32 mouse cellular contexts compared by ENCODE assay signal in the genomic region with DNA sequence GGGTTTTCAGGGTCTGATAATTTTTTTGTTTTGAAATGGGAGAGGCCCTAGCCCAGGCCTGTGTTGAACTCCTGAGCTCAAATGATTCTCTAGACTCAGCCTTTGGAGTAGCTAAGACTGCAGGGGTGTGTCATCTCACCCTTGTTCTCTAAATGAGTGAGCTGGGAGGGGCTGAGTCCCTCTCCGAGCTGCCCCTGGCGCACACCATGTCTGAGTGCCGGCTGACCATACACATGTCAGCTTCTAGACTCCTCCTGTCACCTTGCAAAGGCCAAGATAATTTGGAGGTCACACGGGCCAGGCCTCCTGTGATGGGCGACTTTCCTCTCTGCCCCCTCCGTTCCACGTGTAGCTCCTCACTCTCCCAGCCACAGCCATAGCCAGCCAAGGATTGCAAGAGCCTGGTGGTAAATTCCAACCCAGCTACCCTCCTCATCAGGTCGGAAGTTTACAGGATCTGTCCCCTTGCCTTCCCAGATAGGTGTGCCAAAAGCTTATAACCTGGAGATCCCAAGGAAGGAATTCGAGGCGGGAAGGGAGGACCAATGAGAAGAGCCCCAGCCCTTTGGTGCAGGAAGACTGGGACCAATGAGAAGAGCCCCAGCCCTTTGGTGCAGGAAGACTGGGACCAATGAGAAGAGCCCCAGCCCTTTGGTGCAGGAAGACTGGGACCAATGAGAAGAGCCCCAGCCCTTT. TPM values are rescaled to one million over a fixed set of nuclear protein-coding genes. Genes with fewer than 3 reads are reported as not detected.
A peak's percentile ranks its signal among the peaks of the same experiment; 100 is the strongest.
DNase-seq lines count a peak whose midpoint lies in the region; ATAC-seq and TF ChIP-seq lines count a peak whose summit lies in the region.
"Had no signal": no experiment of that assay in that cellular context is flagged by ENCODE, and none has a peak within 500 bp of the region (broad histone marks: within the 10 kb centered on the region; RNA-seq: fewer than 3 reads in every experiment).

No protein-coding gene starts in this region.

- no peak for TF ChIP-seq CTCF in E14TG2a.4 (conservative IDR thresholded peaks at IDR 0.05; ENCODE audit: low read length)
- no peak for TF ChIP-seq CTCF in lung, adult 2 months (IDR thresholded peaks at IDR 0.05; ENCODE audit: insufficient read depth, low read length)

- DNase-seq in heart, embryonic 10.5 days (ENCODE audit: low spot score) = no peak
- no peak for DNase-seq in heart, postnatal 36 days
- DNase-seq in ZHBTc4 (ENCODE audit: low read depth, low spot score) = peak; percentile 73
- no peak for DNase-seq in limb, embryonic 10.5 days (ENCODE audit: low spot score)
- DNase-seq in lung, adult 2 months = no peak
- DNase-seq: adrenal gland, postnatal 10 days; cerebellum, adult 11 months; cerebellum, adult 9-10 months; cerebellum, postnatal 36 days; gastrocnemius, adult 2 months; gastrocnemius, postnatal 36 days; heart, adult 2 months; heart, postnatal 14 days; kidney, adult 9 months; kidney, postnatal 14 days; liver, postnatal 0 days; lung, postnatal 4 days; retina, postnatal 1 day; right cerebral cortex, postnatal 14 days; thymus, postnatal 14 days had no signal

- H3K9me3 ChIP-seq in heart, embryonic 10.5 days = no peaks in the 10 kb centered on the region
- H3K9me3 ChIP-seq in E14TG2a.4 (ENCODE audit: low read length) = no peaks in the 10 kb centered on the region
- H3K9me3 ChIP-seq in limb, embryonic 10.5 days (replicated peaks) = no peaks in the 10 kb centered on the region
- no peaks in the 10 kb centered on the region for H3K9me3 ChIP-seq in kidney, embryonic 16.5 days (ENCODE audit: low read length)
- H3K9me3 ChIP-seq: embryonic facial prominence, embryonic 12.5 days; heart, embryonic 13.5 days; liver, embryonic 12.5 days; megakaryocyte, embryonic 14.5 days; midbrain, embryonic 13.5 days had no signal

- peaks cover 14% of the 10 kb centered on the region for H3K4me1 ChIP-seq in heart, embryonic 10.5 days
- peaks cover 50% of the 10 kb centered on the region for H3K4me1 ChIP-seq in E14TG2a.4 (replicated peaks; ENCODE audit: low read depth, low read length)
- peaks cover 28% of the 10 kb centered on the region for H3K4me1 ChIP-seq in limb, embryonic 10.5 days
- H3K4me1 ChIP-seq in lung, adult 2 months (ENCODE audit: control insufficient read depth, insufficient read depth, low read length) = no peaks in the 10 kb centered on the region
- peaks cover 3% of the 10 kb centered on the region; the same call in 1 of the 2 replicates for H3K4me1 ChIP-seq in kidney, embryonic 16.5 days (ENCODE audit: insufficient read depth, low read length)
- H3K4me1 ChIP-seq: megakaryocyte, embryonic 14.5 days had no signal

- no peak for TF ChIP-seq POLR2A in lung, adult 2 months (IDR thresholded peaks at IDR 0.05; ENCODE audit: borderline replicate concordance, extremely low read depth, low read depth, low read length)

- H3K27ac ChIP-seq in heart, embryonic 10.5 days = peak overlapping the region; percentile 56; the same call in 1 of the 2 replicates
- 0 out of 2 replicates have a peak overlapping the region, but pooled peaks have one; percentile 2 for H3K27ac ChIP-seq in limb, embryonic 10.5 days
- no peak overlapping the region for H3K27ac ChIP-seq in kidney, embryonic 16.5 days (ENCODE audit: low read length)
- H3K27ac ChIP-seq: embryonic facial prominence, embryonic 12.5 days; gastrocnemius, adult 2 months; heart, adult 2 months; heart, embryonic 13.5 days; liver, embryonic 12.5 days; midbrain, embryonic 13.5 days had no signal

- intact Hi-C loops in heart, postnatal 36 days (cut with DNase I) = no loop called here

- WGBS in heart, embryonic 10.5 days = 49% methylated on average over 10 of the region's 10 CpGs
- 65% methylated on average over 10 of the region's 10 CpGs for WGBS in limb, embryonic 10.5 days
- WGBS in lung, adult 2 months = 85% methylated on average over 10 of the region's 10 CpGs
- 75% methylated on average over 10 of the region's 10 CpGs for WGBS in kidney, embryonic 16.5 days

- no peak overlapping the region for H3K4me3 ChIP-seq in heart, embryonic 10.5 days
- peak overlapping the region; percentile 59 for H3K4me3 ChIP-seq in E14TG2a.4 (replicated peaks; ENCODE audit: low read length)
- H3K4me3 ChIP-seq in limb, embryonic 10.5 days = no peak overlapping the region
- no peak overlapping the region for H3K4me3 ChIP-seq in lung, adult 2 months (replicated peaks; ENCODE audit: extremely low read depth, low read depth, low read length)
- H3K4me3 ChIP-seq in kidney, embryonic 16.5 days (ENCODE audit: low read length) = no peak overlapping the region
- H3K4me3 ChIP-seq: embryonic facial prominence, embryonic 12.5 days; gastrocnemius, adult 2 months; heart, adult 2 months; heart, embryonic 13.5 days; liver, embryonic 12.5 days; megakaryocyte, embryonic 14.5 days; midbrain, embryonic 13.5 days had no signal

- no peak overlapping the region for H3K4me2 ChIP-seq in kidney, embryonic 16.5 days (replicated peaks; ENCODE audit: low read depth, low read length)
- H3K4me2 ChIP-seq: embryonic facial prominence, embryonic 12.5 days; heart, embryonic 13.5 days; liver, embryonic 12.5 days; midbrain, embryonic 13.5 days had no signal

- ATAC-seq in kidney, embryonic 16.5 days (ENCODE audit: low FRiP score, low TSS enrichment) = no peak
- ATAC-seq: forebrain, embryonic 16.5 days; hindbrain, embryonic 16.5 days; liver, embryonic 12.5 days; liver, postnatal 0 days; lung, postnatal 0 days; midbrain, embryonic 13.5 days had no signal

- no peaks in the 10 kb centered on the region for H3K36me3 ChIP-seq in heart, embryonic 10.5 days
- no peaks in the 10 kb centered on the region for H3K36me3 ChIP-seq in E14TG2a.4 (ENCODE audit: insufficient read depth, low read length)
- no peaks in the 10 kb centered on the region for H3K36me3 ChIP-seq in limb, embryonic 10.5 days
- H3K36me3 ChIP-seq in kidney, embryonic 16.5 days (ENCODE audit: insufficient read depth, low read length) = no peaks in the 10 kb centered on the region
- H3K36me3 ChIP-seq: embryonic facial prominence, embryonic 12.5 days; heart, embryonic 13.5 days; liver, embryonic 12.5 days; midbrain, embryonic 13.5 days had no signal

- H3K9ac ChIP-seq in kidney, embryonic 16.5 days (replicated peaks; ENCODE audit: low read length) = no peak overlapping the region
- H3K9ac ChIP-seq: embryonic facial prominence, embryonic 12.5 days; heart, embryonic 13.5 days; liver, embryonic 12.5 days; liver, postnatal 0 days; midbrain, embryonic 13.5 days had no signal

- H3K27me3 ChIP-seq in heart, embryonic 10.5 days (ENCODE audit: insufficient read depth, poor library complexity, severe bottlenecking) = peaks cover 4% of the 10 kb centered on the region; the same call in 1 of the 2 replicates
- no peaks in the 10 kb centered on the region for H3K27me3 ChIP-seq in E14TG2a.4 (ENCODE audit: insufficient read depth, low read length)
- no peaks in the 10 kb centered on the region for H3K27me3 ChIP-seq in limb, embryonic 10.5 days (ENCODE audit: low read depth, poor library complexity, severe bottlenecking)
- H3K27me3 ChIP-seq in kidney, embryonic 16.5 days (ENCODE audit: insufficient read depth, low read length) = no peaks in the 10 kb centered on the region
- H3K27me3 ChIP-seq: embryonic facial prominence, embryonic 12.5 days; heart, embryonic 13.5 days; liver, embryonic 12.5 days; megakaryocyte, embryonic 14.5 days; midbrain, embryonic 13.5 days had no signal

RNA-seq across cellular contexts. Expression of gene Slco2a1, which starts 26.3 kb away (rescaled TPM):
- 1.5 and 3.0 TPM in 2 replicates for polyA plus RNA-seq in heart, embryonic 10.5 days (2016; fragmentation: Nextera tagmentation; extraction: Ambion mirVana)
- 1 to 10 TPM; 4.3 to 5.6 TPM for total RNA-seq in heart, postnatal 36 days (2021)
- 0.29 and 0.50 TPM in 2 replicates for polyA plus RNA-seq in limb, embryonic 10.5 days (2016; fragmentation: Nextera tagmentation; extraction: Ambion mirVana)
- polyA plus RNA-seq in lung, adult 2 months (2012; rRNA removed) = 289 and 334 TPM in 2 replicates
- 7.7 and 8.2 TPM in 2 replicates for polyA plus RNA-seq in kidney, embryonic 16.5 days (2015; fragmentation: Nextera tagmentation; extraction: Ambion mirVana)
- total RNA-seq: CH12.LX; monocyte, adult 5-6 weeks had no signal

Comparison
In these comparisons a context has a peak if more than half of its experiments do, and no peak if none do; other contexts are left out.
1. RNA of gene Slco2a1, which starts 26.3 kb away (polyA plus RNA-seq): 289 to 334 TPM in lung, adult 2 months; 7.7 to 8.2 TPM in kidney, embryonic 16.5 days, 1.5 to 3.0 TPM in heart, embryonic 10.5 days and 0.29 to 0.50 TPM in limb, embryonic 10.5 days; every median in the first group is over 10 times any median in the second.